Mouse (Mus musculus) left cerebral cortex, postnatal 14 days (tissue): ENCODE data around the gene Ifnz. TPM values are rescaled to one million over a fixed set of nuclear protein-coding genes. Genes with fewer than 3 reads are reported as not detected.

Experiments used
- total RNA-seq, 2 experiments: library from RNA; stranded (reverse); gene quantifications; 2 replicates each; pipeline ENCODE4 v1.2.3; 2021

Ifnz gene
- total RNA-seq, 2 experiments from 2014 or later = not detected

Other genes with a start within 250 kb of the Ifnz start
- gene Ifna15, start 223.9 kb upstream of the Ifnz start, total RNA-seq = not detected
- not detected for gene Ifna14, start 210.3 kb upstream of the Ifnz start, total RNA-seq
- not detected for gene Ifna9, start 189.7 kb upstream of the Ifnz start, total RNA-seq
- not detected for gene Ifna12, start 178.8 kb upstream of the Ifnz start, total RNA-seq
- not detected for gene C87499, start 147.7 kb upstream of the Ifnz start, total RNA-seq
- gene Ifna13, start 137.7 kb upstream of the Ifnz start, total RNA-seq = not detected
- not detected for gene Ifna16, start 105.2 kb upstream of the Ifnz start, total RNA-seq
- not detected for gene Ifna2, start 98.2 kb upstream of the Ifnz start, total RNA-seq
- not detected for gene Ifnab, start 90.8 kb upstream of the Ifnz start, total RNA-seq
- gene Gm26566, start 60.3 kb upstream of the Ifnz start, total RNA-seq = 1 to 10 TPM; 1.0 to 1.5 TPM
- 100 to 1,000 TPM; 103 to 104 TPM for gene Klhl9, start 59.7 kb upstream of the Ifnz start, total RNA-seq
- gene Gm13271, start 27.3 kb upstream of the Ifnz start, total RNA-seq = not detected
- not detected for gene Gm13283, start 22.0 kb upstream of the Ifnz start, total RNA-seq
- not detected for gene Gm13290, start 8.3 kb upstream of the Ifnz start, total RNA-seq
- not detected for gene Gm13289, start 5.2 kb upstream of the Ifnz start, total RNA-seq
- not detected for gene Gm13272, start 2.3 kb upstream of the Ifnz start, total RNA-seq
- not detected for gene Gm13276, start 3.6 kb downstream of the Ifnz start, total RNA-seq
- gene Gm13277, start 6.5 kb downstream of the Ifnz start, total RNA-seq = not detected
- not detected for gene Gm13278, start 9.4 kb downstream of the Ifnz start, total RNA-seq
- gene Gm13275, start 12.4 kb downstream of the Ifnz start, total RNA-seq = not detected
- not detected for gene Gm13279, start 15.3 kb downstream of the Ifnz start, total RNA-seq
- gene Gm13285, start 17.5 kb downstream of the Ifnz start, total RNA-seq = not detected
- not detected for gene Gm13287, start 21.1 kb downstream of the Ifnz start, total RNA-seq
- gene Gm13288, start 23.4 kb downstream of the Ifnz start, total RNA-seq = not detected
- gene Ifna7, start 34.1 kb downstream of the Ifnz start, total RNA-seq = not detected
- not detected for gene Ifna11, start 37.8 kb downstream of the Ifnz start, total RNA-seq
- gene Ifna6, start 45.3 kb downstream of the Ifnz start, total RNA-seq = not detected
- not detected for gene Ifna5, start 53.4 kb downstream of the Ifnz start, total RNA-seq
- not detected for gene Ifna4, start 59.7 kb downstream of the Ifnz start, total RNA-seq
- not detected for gene Ifna1, start 68.0 kb downstream of the Ifnz start, total RNA-seq
- not detected for gene Ifne, start 98.1 kb downstream of the Ifnz start, total RNA-seq